Mouse (Mus musculus): Measurements from ENCODE around the gene Gm11562. TPM values are rescaled to one million over a fixed set of nuclear protein-coding genes. Genes with fewer than 3 reads are reported as not detected.
"Not testable (repeated sequence)": the region's sequence is repeated elsewhere in the genome, so short reads cannot be mapped to it uniquely, and the experiment has no call there.

Gm11562 gene
- polyA plus RNA-seq, 1 experiment: not detected

- TF ChIP-seq CTCF (IDR thresholded peaks at IDR 0.05; ENCODE audit: borderline replicate concordance, control insufficient read depth, extremely low read depth, insufficient read depth, low read length, poor library complexity) (no peak), POLR2A (IDR thresholded peaks at IDR 0.05; ENCODE audit: control insufficient read depth, extremely low read depth, insufficient read depth, low read length, poor library complexity) (no peak)
- DNase-seq: no peak
- Histone ChIP-seq H3K4me3 (ENCODE audit: control insufficient read depth, insufficient read depth, low read length) (no peak overlapping the region), H3K36me3 (ENCODE audit: control insufficient read depth, insufficient read depth, low read length) (no peaks in the 10 kb centered on the region), H3K4me1 (replicated peaks; ENCODE audit: control insufficient read depth, insufficient read depth, low read length) (no peaks in the 10 kb centered on the region), H3K27me3 (ENCODE audit: control insufficient read depth, insufficient read depth, low read length) (no peaks in the 10 kb centered on the region), H3K27ac (ENCODE audit: control insufficient read depth, insufficient read depth, low read length) (no peak overlapping the region)
- WGBS: 91% methylated on average over 15 of the region's 15 CpGs
These were observed 26.2 kb upstream of the Gm11562 start for GRCm38 (mm10) chr11:99646444-99646843.

GRCm38 (mm10) chr11:99644351-99644750, 24.1 kb upstream of the Gm11562 start:
- no peak overlapping the region for H3K4me3 ChIP-seq (ENCODE audit: control insufficient read depth, insufficient read depth, low read length)
- no peaks in the 10 kb centered on the region for H3K4me1 ChIP-seq (replicated peaks; ENCODE audit: control insufficient read depth, insufficient read depth, low read length)
- no peak for TF ChIP-seq CTCF (IDR thresholded peaks at IDR 0.05; ENCODE audit: borderline replicate concordance, control insufficient read depth, extremely low read depth, insufficient read depth, low read length, poor library complexity)
- no peak for TF ChIP-seq POLR2A (IDR thresholded peaks at IDR 0.05; ENCODE audit: control insufficient read depth, extremely low read depth, insufficient read depth, low read length, poor library complexity)
- H3K27ac ChIP-seq (ENCODE audit: control insufficient read depth, insufficient read depth, low read length): no peak overlapping the region
- no peaks in the 10 kb centered on the region for H3K36me3 ChIP-seq (ENCODE audit: control insufficient read depth, insufficient read depth, low read length)
- DNase-seq: no peak
- WGBS: 84% methylated on average over 3 of the region's 3 CpGs
- H3K27me3 ChIP-seq (ENCODE audit: control insufficient read depth, insufficient read depth, low read length): no peaks in the 10 kb centered on the region

- not testable (repeated sequence) for H3K36me3 ChIP-seq (ENCODE audit: control insufficient read depth, insufficient read depth, low read length); H3K27me3 ChIP-seq (ENCODE audit: control insufficient read depth, insufficient read depth, low read length); H3K4me3 ChIP-seq (ENCODE audit: control insufficient read depth, insufficient read depth, low read length); DNase-seq; H3K27ac ChIP-seq (ENCODE audit: control insufficient read depth, insufficient read depth, low read length); H3K4me1 ChIP-seq (replicated peaks; ENCODE audit: control insufficient read depth, insufficient read depth, low read length)
- 82% methylated on average over 9 of the region's 9 CpGs for WGBS
These were observed 23.5 kb upstream of the Gm11562 start, which contains the start of gene Krtap4-7 for GRCm38 (mm10) chr11:99643635-99644139. TSS of gene Krtap4-7 (minus strand) at chr11:99644089.

- no peak for DNase-seq
- TF ChIP-seq POLR2A (IDR thresholded peaks at IDR 0.05; ENCODE audit: control insufficient read depth, extremely low read depth, insufficient read depth, low read length, poor library complexity) (no peak), CTCF (IDR thresholded peaks at IDR 0.05; ENCODE audit: borderline replicate concordance, control insufficient read depth, extremely low read depth, insufficient read depth, low read length, poor library complexity) (no peak)
- 27% methylated on average over 1 of the region's 1 CpGs for WGBS
- Histone ChIP-seq H3K27ac (ENCODE audit: control insufficient read depth, insufficient read depth, low read length) (no peak overlapping the region), H3K36me3 (ENCODE audit: control insufficient read depth, insufficient read depth, low read length) (no peaks in the 10 kb centered on the region), H3K4me1 (replicated peaks; ENCODE audit: control insufficient read depth, insufficient read depth, low read length) (no peaks in the 10 kb centered on the region), H3K4me3 (ENCODE audit: control insufficient read depth, insufficient read depth, low read length) (no peak overlapping the region), H3K27me3 (ENCODE audit: control insufficient read depth, insufficient read depth, low read length) (no peaks in the 10 kb centered on the region)
These were observed 20.7 kb upstream of the Gm11562 start for GRCm38 (mm10) chr11:99640926-99641325.

GRCm38 (mm10) chr11:99637086-99637485, 16.9 kb upstream of the Gm11562 start:
- WGBS: 89% methylated on average over 1 of the region's 1 CpGs
- Histone ChIP-seq H3K27me3 (ENCODE audit: control insufficient read depth, insufficient read depth, low read length) (no peaks in the 10 kb centered on the region), H3K36me3 (ENCODE audit: control insufficient read depth, insufficient read depth, low read length) (no peaks in the 10 kb centered on the region), H3K27ac (ENCODE audit: control insufficient read depth, insufficient read depth, low read length) (no peak overlapping the region), H3K4me3 (ENCODE audit: control insufficient read depth, insufficient read depth, low read length) (no peak overlapping the region), H3K4me1 (replicated peaks; ENCODE audit: control insufficient read depth, insufficient read depth, low read length) (no peaks in the 10 kb centered on the region)
- DNase-seq: no peak
- TF ChIP-seq CTCF (IDR thresholded peaks at IDR 0.05; ENCODE audit: borderline replicate concordance, control insufficient read depth, extremely low read depth, insufficient read depth, low read length, poor library complexity): no peak
- TF ChIP-seq POLR2A (IDR thresholded peaks at IDR 0.05; ENCODE audit: control insufficient read depth, extremely low read depth, insufficient read depth, low read length, poor library complexity): no peak

GRCm38 (mm10) chr11:99634653-99635134, 14.5 kb upstream of the Gm11562 start, which contains the start of gene Krtap4-2:
TSS of gene Krtap4-2 (minus strand) at chr11:99635084.
- Histone ChIP-seq H3K27ac (ENCODE audit: control insufficient read depth, insufficient read depth, low read length) (no peak within 1 kb of the TSS), H3K27me3 (ENCODE audit: control insufficient read depth, insufficient read depth, low read length) (no peaks in the 10 kb centered on the region), H3K4me1 (replicated peaks; ENCODE audit: control insufficient read depth, insufficient read depth, low read length) (no peaks in the 10 kb centered on the region), H3K4me3 (ENCODE audit: control insufficient read depth, insufficient read depth, low read length) (no peak within 1 kb of the TSS), H3K36me3 (ENCODE audit: control insufficient read depth, insufficient read depth, low read length) (no peaks in the 10 kb centered on the region)
- WGBS: 61% methylated on average over 8 of the region's 8 CpGs
- no peak for TF ChIP-seq POLR2A (IDR thresholded peaks at IDR 0.05; ENCODE audit: control insufficient read depth, extremely low read depth, insufficient read depth, low read length, poor library complexity)
- no peak for TF ChIP-seq CTCF (IDR thresholded peaks at IDR 0.05; ENCODE audit: borderline replicate concordance, control insufficient read depth, extremely low read depth, insufficient read depth, low read length, poor library complexity)
- DNase-seq: no peak

- H3K36me3 ChIP-seq (ENCODE audit: control insufficient read depth, insufficient read depth, low read length): no peaks in the 10 kb centered on the region
- H3K4me1 ChIP-seq (replicated peaks; ENCODE audit: control insufficient read depth, insufficient read depth, low read length): no peaks in the 10 kb centered on the region
- WGBS: 48% methylated on average over 2 of the region's 2 CpGs
- no peak for DNase-seq
- H3K27ac ChIP-seq (ENCODE audit: control insufficient read depth, insufficient read depth, low read length): no peak overlapping the region
- no peaks in the 10 kb centered on the region for H3K27me3 ChIP-seq (ENCODE audit: control insufficient read depth, insufficient read depth, low read length)
- TF ChIP-seq POLR2A (IDR thresholded peaks at IDR 0.05; ENCODE audit: control insufficient read depth, extremely low read depth, insufficient read depth, low read length, poor library complexity) (no peak), CTCF (IDR thresholded peaks at IDR 0.05; ENCODE audit: borderline replicate concordance, control insufficient read depth, extremely low read depth, insufficient read depth, low read length, poor library complexity) (no peak)
- no peak overlapping the region for H3K4me3 ChIP-seq (ENCODE audit: control insufficient read depth, insufficient read depth, low read length)
These were observed 13.1 kb upstream of the Gm11562 start for GRCm38 (mm10) chr11:99633293-99633692.

Measured in thymus, adult 2 months (tissue).